In the genomic region with DNA sequence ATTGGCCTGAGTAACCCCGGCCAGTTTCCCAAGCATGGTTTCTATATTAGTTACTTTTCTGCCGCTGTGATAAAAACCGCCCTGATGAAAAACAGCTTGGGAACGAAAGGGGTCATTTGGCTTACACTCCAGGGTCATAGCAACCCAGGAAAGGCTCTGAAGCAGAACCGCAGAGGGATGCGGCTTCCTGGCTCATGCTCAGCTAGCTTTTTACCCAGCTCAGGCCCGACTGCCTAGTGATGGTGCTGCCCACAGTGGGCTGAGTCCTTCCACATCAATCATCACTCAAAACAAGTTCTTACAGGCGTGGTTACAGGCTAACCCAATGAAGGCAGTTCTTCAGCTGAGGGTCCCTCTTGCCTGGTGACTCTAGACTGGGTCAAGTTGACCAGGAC, we compare ENCODE assay signal across 20 mouse cellular contexts.
A peak's percentile ranks its signal among the peaks of the same experiment; 100 is the strongest.
DNase-seq lines count a peak whose midpoint lies in the region; ATAC-seq and TF ChIP-seq lines count a peak whose summit lies in the region.
"Had no signal": no experiment of that assay in that cellular context is flagged by ENCODE, and none has a peak within 500 bp of the region (broad histone marks: within the 10 kb centered on the region; RNA-seq: fewer than 3 reads in every experiment).

No protein-coding gene starts in this region.

- 38% methylated on average over 8 of the region's 8 CpGs for WGBS in kidney, embryonic 15.5 days
- WGBS in kidney, adult 2 months = 33% methylated on average over 8 of the region's 8 CpGs
- WGBS in neural tube, embryonic 15.5 days = 81% methylated on average over 8 of the region's 8 CpGs
- WGBS in embryonic facial prominence, embryonic 12.5 days = 74% methylated on average over 8 of the region's 8 CpGs
- 79% methylated on average over 8 of the region's 8 CpGs for WGBS in cerebellum, adult 2 months

- H3K4me2 ChIP-seq in kidney, embryonic 15.5 days = no peak overlapping the region
- H3K4me2 ChIP-seq in neural tube, embryonic 15.5 days = no peak overlapping the region
- H3K4me2 ChIP-seq in embryonic facial prominence, embryonic 12.5 days (replicated peaks) = no peak overlapping the region
- H3K4me2 ChIP-seq: embryonic facial prominence, embryonic 13.5 days; forebrain, embryonic 12.5 days had no signal

- TF ChIP-seq POLR2A in kidney, adult 2 months (IDR thresholded peaks at IDR 0.05; ENCODE audit: low read depth, low read length) = no peak
- TF ChIP-seq POLR2A in cerebellum, adult 2 months (IDR thresholded peaks at IDR 0.05; ENCODE audit: borderline replicate concordance, insufficient read depth, low read length) = no peak

- 0 out of 2 replicates have a peak, but pooled peaks cover 3% of the 10 kb centered on the region for H3K27me3 ChIP-seq in kidney, embryonic 15.5 days
- no peaks in the 10 kb centered on the region for H3K27me3 ChIP-seq in kidney, adult 2 months (replicated peaks; ENCODE audit: control insufficient read depth, insufficient read depth, low read length)
- H3K27me3 ChIP-seq in neural tube, embryonic 15.5 days (replicated peaks) = no peaks in the 10 kb centered on the region
- no peaks in the 10 kb centered on the region for H3K27me3 ChIP-seq in embryonic facial prominence, embryonic 12.5 days
- H3K27me3 ChIP-seq in cerebellum, adult 2 months (ENCODE audit: control insufficient read depth, insufficient read depth, low read length) = no peaks in the 10 kb centered on the region
- H3K27me3 ChIP-seq: embryonic facial prominence, embryonic 13.5 days; forebrain, embryonic 12.5 days had no signal

- no peak overlapping the region for H3K9ac ChIP-seq in kidney, embryonic 15.5 days
- H3K9ac ChIP-seq in neural tube, embryonic 15.5 days (replicated peaks) = no peak overlapping the region
- H3K9ac ChIP-seq in embryonic facial prominence, embryonic 12.5 days = no peak overlapping the region
- H3K9ac ChIP-seq: embryonic facial prominence, embryonic 13.5 days; forebrain, embryonic 12.5 days had no signal

- peaks cover 13% of the 10 kb centered on the region for H3K4me1 ChIP-seq in kidney, embryonic 15.5 days
- H3K4me1 ChIP-seq in kidney, adult 2 months (ENCODE audit: control insufficient read depth, insufficient read depth, low read length) = no peaks in the 10 kb centered on the region
- H3K4me1 ChIP-seq in neural tube, embryonic 15.5 days = peaks cover 8% of the 10 kb centered on the region; the same call in 1 of the 2 replicates
- H3K4me1 ChIP-seq in embryonic facial prominence, embryonic 12.5 days = no peaks in the 10 kb centered on the region
- no peaks in the 10 kb centered on the region for H3K4me1 ChIP-seq in cerebellum, adult 2 months (ENCODE audit: control insufficient read depth, insufficient read depth, low read length)
- H3K4me1 ChIP-seq: forebrain, embryonic 12.5 days; heart, embryonic 10.5 days had no signal

- peak overlapping the region; percentile 93 for H3K27ac ChIP-seq in kidney, embryonic 15.5 days
- H3K27ac ChIP-seq in kidney, adult 2 months (ENCODE audit: insufficient read depth, low read depth, low read length) = no peak overlapping the region
- H3K27ac ChIP-seq in neural tube, embryonic 15.5 days (replicated peaks) = peak overlapping the region; percentile 7
- H3K27ac ChIP-seq in embryonic facial prominence, embryonic 12.5 days = no peak overlapping the region
- H3K27ac ChIP-seq in cerebellum, adult 2 months (ENCODE audit: insufficient read depth, low read length) = no peak overlapping the region
- H3K27ac ChIP-seq: forebrain, embryonic 12.5 days; heart, embryonic 10.5 days had no signal

- H3K4me3 ChIP-seq in kidney, embryonic 15.5 days (replicated peaks) = no peak overlapping the region
- no peak overlapping the region for H3K4me3 ChIP-seq in kidney, adult 2 months (ENCODE audit: insufficient read depth, low read depth, low read length)
- H3K4me3 ChIP-seq in neural tube, embryonic 15.5 days (replicated peaks) = no peak overlapping the region
- H3K4me3 ChIP-seq in embryonic facial prominence, embryonic 12.5 days = no peak overlapping the region
- no peak overlapping the region for H3K4me3 ChIP-seq in cerebellum, adult 2 months (replicated peaks; ENCODE audit: insufficient read depth, low read depth, low read length)
- H3K4me3 ChIP-seq: embryonic facial prominence, embryonic 13.5 days; forebrain, embryonic 12.5 days; heart, embryonic 10.5 days had no signal

- peak; percentile 53 for ATAC-seq in kidney, embryonic 15.5 days (replicated peaks; ENCODE audit: low FRiP score)
- no peak for ATAC-seq in neural tube, embryonic 15.5 days (ENCODE audit: low FRiP score)
- 0 out of 2 replicates have a peak, but pooled peaks have one; percentile 22 for ATAC-seq in embryonic facial prominence, embryonic 12.5 days (ENCODE audit: insufficient number of reproducible peaks, insufficient read depth, low FRiP score, low TSS enrichment)
- ATAC-seq: forebrain, embryonic 16.5 days had no signal

- no peaks in the 10 kb centered on the region for H3K36me3 ChIP-seq in kidney, embryonic 15.5 days
- no peaks in the 10 kb centered on the region for H3K36me3 ChIP-seq in kidney, adult 2 months (ENCODE audit: control insufficient read depth, insufficient read depth, low read length)
- no peaks in the 10 kb centered on the region for H3K36me3 ChIP-seq in neural tube, embryonic 15.5 days
- H3K36me3 ChIP-seq in embryonic facial prominence, embryonic 12.5 days = no peaks in the 10 kb centered on the region
- H3K36me3 ChIP-seq: embryonic facial prominence, embryonic 13.5 days; forebrain, embryonic 12.5 days; heart, embryonic 10.5 days had no signal

- H3K9me3 ChIP-seq in kidney, embryonic 15.5 days (replicated peaks) = peaks cover 5% of the 10 kb centered on the region
- no peaks in the 10 kb centered on the region for H3K9me3 ChIP-seq in neural tube, embryonic 15.5 days (replicated peaks)
- H3K9me3 ChIP-seq in embryonic facial prominence, embryonic 12.5 days = no peaks in the 10 kb centered on the region
- H3K9me3 ChIP-seq: embryonic facial prominence, embryonic 13.5 days; forebrain, embryonic 12.5 days; heart, embryonic 10.5 days had no signal

- no peak for DNase-seq in kidney, adult 2 months
- peak; percentile 11 for DNase-seq in kidney, postnatal 14 days
- no peak for DNase-seq in kidney, adult 11 months
- no peak for DNase-seq in neural tube, embryonic 10.5 days (ENCODE audit: extremely low spot score, low spot score)
- DNase-seq in cerebellum, adult 2 months = no peak
- DNase-seq: adrenal gland, adult 8-10 months; adrenal gland, postnatal 36 days; cerebellum, adult 8-10 months; embryo, embryonic 11 days; gastrocnemius, postnatal 10 days; heart, adult 18-20 months; heart, postnatal 10 days; heart, postnatal 4 days had no signal

- TF ChIP-seq CTCF in kidney, adult 2 months (conservative IDR thresholded peaks at IDR 0.05; ENCODE audit: insufficient read depth, insufficient read length, low read depth, low read length) = no peak
- no peak for TF ChIP-seq CTCF in cerebellum, adult 2 months (IDR thresholded peaks at IDR 0.05; ENCODE audit: borderline replicate concordance, insufficient read depth, low read depth, low read length)

Comparison
In these comparisons a context has a peak if more than half of its experiments do, and no peak if none do; other contexts are left out.
1. H3K27ac ChIP-seq: peak in kidney, embryonic 15.5 days (single experiment) and neural tube, embryonic 15.5 days (single experiment); none in kidney, adult 2 months (single experiment), embryonic facial prominence, embryonic 12.5 days (single experiment) and cerebellum, adult 2 months (single experiment).